Mouse (Mus musculus) forebrain, postnatal 0 days (tissue): ENCODE data around the gene Chrnb1. TPM values are rescaled to one million over a fixed set of nuclear protein-coding genes. Genes with fewer than 3 reads are reported as not detected.

Source experiments
- ATAC-seq: fragments of 200-750 bp; cut with Nextera tagmentation; 2 replicates; pipeline ENCODE4 v1.8.0; 2017; ENCODE audit warnings: mild to moderate bottlenecking, moderate library complexity
- DNase-seq: peaks from one replicate; pipeline ENCODE4 v3.0.0-alpha.2; 2015
- H3K27ac ChIP-seq: fragments of 300-500 bp; sonication (generic); 2 replicates; pipeline ENCODE4 v1.5.1; 2014; ENCODE audit warnings: low read depth, mild to moderate bottlenecking, antibody characterized with exemption, low read length, moderate library complexity, mixed read lengths
- H3K27me3 ChIP-seq: fragments of 300-500 bp; sonication (generic); 2 replicates; pipeline ENCODE4 v1.6.1; 2014; ENCODE audit warnings: mild to moderate bottlenecking, low read length, mixed read lengths; ENCODE audit not compliant: insufficient read depth
- H3K36me3 ChIP-seq: fragments of 300-500 bp; sonication (generic); 2 replicates; pipeline ENCODE4 v1.6.1; 2014; ENCODE audit warnings: mild to moderate bottlenecking, moderate library complexity; ENCODE audit not compliant: insufficient read depth
- H3K4me1 ChIP-seq: fragments of 300-500 bp; sonication (generic); 2 replicates; pipeline ENCODE4 v1.6.1; 2014; ENCODE audit warnings: antibody characterized with exemption; ENCODE audit not compliant: insufficient read depth
- H3K4me2 ChIP-seq: fragments of 300-500 bp; sonication (generic); 2 replicates; pipeline ENCODE4 v1.6.1; 2014; ENCODE audit warnings: low read depth, mild to moderate bottlenecking, moderate library complexity
- H3K4me3 ChIP-seq: fragments of 300-500 bp; sonication (generic); 2 replicates; pipeline ENCODE4 v1.5.1; 2014; ENCODE audit warnings: low read depth, low read length, mixed read lengths
- H3K9ac ChIP-seq: fragments of 300-500 bp; sonication (generic); 2 replicates; pipeline ENCODE4 v1.6.1; 2014; ENCODE audit warnings: mild to moderate bottlenecking
- H3K9me3 ChIP-seq: fragments of 300-500 bp; sonication (generic); 2 replicates; pipeline ENCODE4 v1.6.1; 2016; ENCODE audit warnings: low read length
- CTCF ChIP-seq: sonication (generic); IDR thresholded peaks from 2 replicates; pipeline ENCODE4 v1.5.1; 2016; ENCODE audit warnings: antibody characterized with exemption, control low read depth, low read depth
- WGBS: fragments of 180-500 bp; shearing (Covaris S2); extraction: QIAGEN DNeasy Blood & Tissue Kit; methylation state at CpG from one replicate; pipeline ENCODE4 v1.1.7; 2014; 5-methylcytosine and 5-hydroxymethylcytosine counted together
- polyA plus RNA-seq: library from polyadenylated mRNA; unstranded; fragments of >200 nt; fragmentation: Nextera tagmentation; extraction: Ambion mirVana; gene quantifications from 2 replicates; pipeline ENCODE4 v1.2.1, GENCODE M21; 2015
- total RNA-seq: library from RNA; depleted of rRNA; stranded (reverse); fragments of >200 nt; gene quantifications from 2 replicates; pipeline ENCODE4 v1.2.3, GENCODE M21; 2014

Chrnb1 gene
- total and polyA plus RNA-seq, 2 experiments from 2014 or later, result 0.33 to 1.2 TPM

- DNase-seq (no peak), ATAC-seq (peak; percentile 21)
- 3% methylated on average over 11 of the region's 11 CpGs for WGBS
- peaks cover 28% of the 10 kb centered on the region for H3K4me1 ChIP-seq
- H3K27ac ChIP-seq, result peak overlapping the region; percentile 96
- H3K9ac ChIP-seq, result peak overlapping the region; percentile 83
- H3K27me3 ChIP-seq, result peaks cover 8% of the 10 kb centered on the region
- H3K4me2 ChIP-seq, result peak overlapping the region; percentile 97
- H3K36me3 ChIP-seq, result peaks cover 7% of the 10 kb centered on the region; the same call in 1 of the 2 replicates
- no peak for TF ChIP-seq CTCF
- peak overlapping the region; percentile 48 for H3K4me3 ChIP-seq
- no peaks in the 10 kb centered on the region for H3K9me3 ChIP-seq
These were observed 4.3 kb upstream of the Chrnb1 start for GRCm38 (mm10) chr11:69800138-69800391.

GRCm38 (mm10) chr11:69799394-69800137 lies 3.8 kb upstream of the Chrnb1 start:
- Histone ChIP-seq H3K4me3 (peak overlapping the region; percentile 48), H3K9ac (peak overlapping the region; percentile 83), H3K4me1 (peaks cover 28% of the 10 kb centered on the region), H3K36me3 (peaks cover 7% of the 10 kb centered on the region; the same call in 1 of the 2 replicates), H3K27me3 (peaks cover 3% of the 10 kb centered on the region; the same call in 1 of the 2 replicates), H3K4me2 (peak overlapping the region; percentile 97), H3K9me3 (no peaks in the 10 kb centered on the region), H3K27ac (peak overlapping the region; percentile 96)
- DNase-seq (peak; percentile 55), ATAC-seq (no peak)
- WGBS, result 10% methylated on average over 12 of the region's 12 CpGs
- no peak for TF ChIP-seq CTCF

GRCm38 (mm10) chr11:69797924-69798323 lies 2.2 kb upstream of the Chrnb1 start:
- no peak overlapping the region for H3K27ac ChIP-seq
- peaks cover 12% of the 10 kb centered on the region for H3K4me1 ChIP-seq
- DNase-seq (no peak), ATAC-seq (no peak)
- no peak overlapping the region for H3K9ac ChIP-seq
- WGBS, result 78% methylated on average over 7 of the region's 7 CpGs
- no peaks in the 10 kb centered on the region for H3K9me3 ChIP-seq
- TF ChIP-seq CTCF, result no peak
- no peak overlapping the region for H3K4me2 ChIP-seq
- H3K27me3 ChIP-seq, result no peaks in the 10 kb centered on the region
- peaks cover 7% of the 10 kb centered on the region; the same call in 1 of the 2 replicates for H3K36me3 ChIP-seq
- H3K4me3 ChIP-seq, result no peak overlapping the region

GRCm38 (mm10) chr11:69795983-69796435 lies 266 bp upstream of the Chrnb1 start:
- no peak overlapping the region for H3K27ac ChIP-seq
- no peak overlapping the region for H3K9ac ChIP-seq
- DNase-seq (no peak), ATAC-seq (no peak)
- H3K4me2 ChIP-seq, result peak overlapping the region; percentile 60
- no peak for TF ChIP-seq CTCF
- H3K9me3 ChIP-seq, result no peaks in the 10 kb centered on the region
- peaks cover 7% of the 10 kb centered on the region; the same call in 1 of the 2 replicates for H3K36me3 ChIP-seq
- H3K4me1 ChIP-seq, result peaks cover 12% of the 10 kb centered on the region
- peak overlapping the region; percentile 34 for H3K4me3 ChIP-seq
- WGBS, result 4% methylated on average over 13 of the region's 13 CpGs
- H3K27me3 ChIP-seq, result no peaks in the 10 kb centered on the region

- no peaks in the 10 kb centered on the region for H3K9me3 ChIP-seq
- H3K36me3 ChIP-seq, result peaks cover 7% of the 10 kb centered on the region; the same call in 1 of the 2 replicates
- H3K27me3 ChIP-seq, result no peaks in the 10 kb centered on the region
- ATAC-seq (no peak), DNase-seq (no peak)
- H3K27ac ChIP-seq, result no peak overlapping the region
- no peak overlapping the region for H3K4me3 ChIP-seq
- H3K4me1 ChIP-seq, result peaks cover 8% of the 10 kb centered on the region
- H3K4me2 ChIP-seq, result no peak overlapping the region
- TF ChIP-seq CTCF, result no peak
- H3K9ac ChIP-seq, result no peak overlapping the region
- 69% methylated on average over 5 of the region's 5 CpGs for WGBS
These were observed 2.3 kb downstream of the Chrnb1 start for GRCm38 (mm10) chr11:69793429-69793828.

GRCm38 (mm10) chr11:69791420-69791819 lies 4.3 kb downstream of the Chrnb1 start:
- ATAC-seq (no peak), DNase-seq (no peak)
- no peak overlapping the region for H3K4me2 ChIP-seq
- no peaks in the 10 kb centered on the region for H3K36me3 ChIP-seq
- no peaks in the 10 kb centered on the region for H3K27me3 ChIP-seq
- no peak overlapping the region for H3K27ac ChIP-seq
- H3K9ac ChIP-seq, result no peak overlapping the region
- peaks cover 8% of the 10 kb centered on the region for H3K4me1 ChIP-seq
- no peak for TF ChIP-seq CTCF
- no peaks in the 10 kb centered on the region for H3K9me3 ChIP-seq
- WGBS, result 71% methylated on average over 5 of the region's 5 CpGs
- H3K4me3 ChIP-seq, result no peak overlapping the region

GRCm38 (mm10) chr11:69789431-69789830 lies 6.3 kb downstream of the Chrnb1 start:
- DNase-seq, result no peak
- no peaks in the 10 kb centered on the region for H3K36me3 ChIP-seq
- no peak for TF ChIP-seq CTCF
- H3K9ac ChIP-seq, result no peak overlapping the region
- no peak overlapping the region for H3K4me2 ChIP-seq
- H3K4me1 ChIP-seq, result no peaks in the 10 kb centered on the region
- ATAC-seq, result no peak
- 74% methylated on average over 5 of the region's 5 CpGs for WGBS
- no peak overlapping the region for H3K27ac ChIP-seq
- no peaks in the 10 kb centered on the region for H3K27me3 ChIP-seq
- no peak overlapping the region for H3K4me3 ChIP-seq
- H3K9me3 ChIP-seq, result no peaks in the 10 kb centered on the region
